In genomic region chr9:70392563-70392907, GRCm38 (mm10) we compare ENCODE assay signal across 8 mouse cellular contexts. TPM values are rescaled to one million over a fixed set of nuclear protein-coding genes. Genes with fewer than 3 reads are reported as not detected.
DNase-seq lines count a peak whose midpoint lies in the region; ATAC-seq lines count a peak whose summit lies in the region.

No protein-coding gene starts in this region.

- H3K9ac ChIP-seq in forebrain, embryonic 16.5 days (replicated peaks; ENCODE audit: low read depth, low read length) = no peak overlapping the region
- H3K9ac ChIP-seq in intestine, embryonic 15.5 days = no peak overlapping the region
- no peak overlapping the region for H3K9ac ChIP-seq in neural tube, embryonic 15.5 days (replicated peaks)

- no peaks in the 10 kb centered on the region for H3K9me3 ChIP-seq in forebrain, embryonic 16.5 days (ENCODE audit: control insufficient read depth, low read length)
- H3K9me3 ChIP-seq in intestine, embryonic 15.5 days = no peaks in the 10 kb centered on the region
- no peaks in the 10 kb centered on the region for H3K9me3 ChIP-seq in neural tube, embryonic 15.5 days (replicated peaks)

- no peaks in the 10 kb centered on the region for H3K27me3 ChIP-seq in forebrain, embryonic 16.5 days (replicated peaks; ENCODE audit: control insufficient read depth, insufficient read depth, low read length)
- H3K27me3 ChIP-seq in intestine, embryonic 15.5 days (replicated peaks) = no peaks in the 10 kb centered on the region
- H3K27me3 ChIP-seq in neural tube, embryonic 15.5 days (replicated peaks) = no peaks in the 10 kb centered on the region

- no peak overlapping the region for H3K4me2 ChIP-seq in forebrain, embryonic 16.5 days (ENCODE audit: low read length)
- no peak overlapping the region for H3K4me2 ChIP-seq in intestine, embryonic 15.5 days (replicated peaks)
- H3K4me2 ChIP-seq in neural tube, embryonic 15.5 days = 0 out of 2 replicates have a peak overlapping the region, but pooled peaks have one; percentile 13

- no peaks in the 10 kb centered on the region for H3K36me3 ChIP-seq in forebrain, embryonic 16.5 days (ENCODE audit: control insufficient read depth, insufficient read depth)
- H3K36me3 ChIP-seq in intestine, embryonic 15.5 days = peaks cover 9% of the 10 kb centered on the region; the same call in 1 of the 2 replicates
- H3K36me3 ChIP-seq in neural tube, embryonic 15.5 days = no peaks in the 10 kb centered on the region

- WGBS in forebrain, embryonic 16.5 days = 12% methylated on average over 6 of the region's 6 CpGs
- WGBS in intestine, embryonic 15.5 days = 14% methylated on average over 6 of the region's 6 CpGs
- WGBS in neural tube, embryonic 15.5 days = 13% methylated on average over 6 of the region's 6 CpGs

- peak; percentile 33 for DNase-seq in thymus, postnatal 0 days (ENCODE audit: low spot score)
- DNase-seq in thymus, adult 18-20 months = no peak
- DNase-seq in c-Kit-positive CD71-positive TER-119-positive erythroid progenitor cells, embryonic 14.5 days (ENCODE audit: low spot score) = peak; percentile 43
- DNase-seq in left cerebral cortex, postnatal 4 days = peak; percentile 75
- DNase-seq in urinary bladder, postnatal 4 days (ENCODE audit: low spot score in 2 of 2) = no peak

- H3K4me1 ChIP-seq in forebrain, embryonic 16.5 days (replicated peaks; ENCODE audit: control insufficient read depth, insufficient read depth, low read length) = peaks cover 5% of the 10 kb centered on the region
- no peaks in the 10 kb centered on the region for H3K4me1 ChIP-seq in intestine, embryonic 15.5 days (replicated peaks)
- H3K4me1 ChIP-seq in neural tube, embryonic 15.5 days = peaks cover 7% of the 10 kb centered on the region

- no peak overlapping the region for H3K4me3 ChIP-seq in forebrain, embryonic 16.5 days (replicated peaks; ENCODE audit: low read length)
- no peak overlapping the region for H3K4me3 ChIP-seq in intestine, embryonic 15.5 days (replicated peaks)
- H3K4me3 ChIP-seq in neural tube, embryonic 15.5 days (replicated peaks) = no peak overlapping the region

- intact Hi-C loops in left cerebral cortex, postnatal 4 days (cut with DNase I) = loop anchor here (5.0 kb wide), 1 partner anchor 285 kb away; no protein-coding TSS in a partner anchor

- H3K27ac ChIP-seq in forebrain, embryonic 16.5 days (ENCODE audit: low read length) = no peak overlapping the region
- H3K27ac ChIP-seq in intestine, embryonic 15.5 days = no peak overlapping the region
- H3K27ac ChIP-seq in neural tube, embryonic 15.5 days (replicated peaks) = no peak overlapping the region

- peak; percentile 86 for ATAC-seq in forebrain, embryonic 16.5 days
- peak; percentile 61 for ATAC-seq in intestine, embryonic 15.5 days
- ATAC-seq in neural tube, embryonic 15.5 days (ENCODE audit: low FRiP score) = peak; percentile 69; the same call in 1 of the 2 replicates

RNA-seq across cellular contexts. Expression of gene Ccnb2, which starts 28.8 kb away (rescaled TPM):
- 291 and 294 TPM in 2 replicates for polyA plus RNA-seq in thymus, postnatal 0 days (2015; fragmentation: Nextera tagmentation; extraction: Ambion mirVana)
- 54.9 and 67.1 TPM in 2 replicates for polyA plus RNA-seq in forebrain, embryonic 16.5 days (2015; fragmentation: Nextera tagmentation; extraction: Ambion mirVana)
- polyA plus RNA-seq in intestine, embryonic 15.5 days (2015; fragmentation: Nextera tagmentation; extraction: Ambion mirVana) = 158 and 171 TPM in 2 replicates
- total RNA-seq in left cerebral cortex, postnatal 4 days (2021) = 1 to 10 TPM; 7.3 to 8.3 TPM
- polyA plus RNA-seq in neural tube, embryonic 15.5 days (2015; fragmentation: Nextera tagmentation; extraction: Ambion mirVana) = 17.9 and 58.6 TPM in 2 replicates

Comparison
In these comparisons a context has a peak if more than half of its experiments do, and no peak if none do; other contexts are left out.
1. DNase-seq: peak in thymus, postnatal 0 days (single experiment), c-Kit-positive CD71-positive TER-119-positive erythroid progenitor cells, embryonic 14.5 days (single experiment) and left cerebral cortex, postnatal 4 days (single experiment); none in thymus, adult 18-20 months (0 of 2) and urinary bladder, postnatal 4 days (0 of 2).
2. Peak in every context shown above with its lines, with median percentiles within 50 percentile points of each other: ATAC-seq.